Mouse (Mus musculus) testis, adult 2 months (tissue): Measurements from ENCODE around the gene Aldh3b2.

Experiments used
- CTCF ChIP-seq: fragments of 200-500 bp; IDR thresholded peaks from 2 replicates; pipeline ENCODE4 v1.5.1; 2012; ENCODE audit warnings: low read depth, mild to moderate bottlenecking, inconsistent platforms, low read length, moderate library complexity; ENCODE audit not compliant: control insufficient read depth, insufficient read depth, insufficient replicate concordance
- POLR2A ChIP-seq: fragments of 200-500 bp; IDR thresholded peaks from 2 replicates; pipeline ENCODE4 v1.6.1; 2012; ENCODE audit warnings: low read depth, mild to moderate bottlenecking, inconsistent platforms, low read length, moderate library complexity; ENCODE audit not compliant: control insufficient read depth

DNA sequence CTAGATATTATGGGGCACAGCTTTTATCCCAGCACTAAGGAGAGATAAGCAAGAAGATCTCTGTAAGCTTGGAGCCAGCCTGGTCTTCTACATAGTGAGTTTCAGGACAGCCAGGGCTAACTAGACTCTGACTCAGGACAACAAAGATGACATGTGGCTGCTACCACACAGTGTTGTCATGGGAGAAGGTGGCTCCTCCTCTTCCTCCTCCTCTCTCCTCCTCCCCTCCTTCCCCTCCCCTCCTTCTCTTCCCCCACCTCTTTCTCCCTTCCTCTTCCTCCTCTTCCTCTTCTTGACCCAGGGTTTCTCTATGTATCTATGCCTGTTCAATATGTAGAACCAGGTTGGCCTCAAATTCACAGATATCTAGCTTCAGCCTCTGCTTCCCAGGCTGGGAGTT is 20.7 kb upstream of the Aldh3b2 start:
- TF ChIP-seq POLR2A (no peak), CTCF (no peak)
